ENCODE assay signal across 8 mouse cellular contexts in the genomic region with DNA sequence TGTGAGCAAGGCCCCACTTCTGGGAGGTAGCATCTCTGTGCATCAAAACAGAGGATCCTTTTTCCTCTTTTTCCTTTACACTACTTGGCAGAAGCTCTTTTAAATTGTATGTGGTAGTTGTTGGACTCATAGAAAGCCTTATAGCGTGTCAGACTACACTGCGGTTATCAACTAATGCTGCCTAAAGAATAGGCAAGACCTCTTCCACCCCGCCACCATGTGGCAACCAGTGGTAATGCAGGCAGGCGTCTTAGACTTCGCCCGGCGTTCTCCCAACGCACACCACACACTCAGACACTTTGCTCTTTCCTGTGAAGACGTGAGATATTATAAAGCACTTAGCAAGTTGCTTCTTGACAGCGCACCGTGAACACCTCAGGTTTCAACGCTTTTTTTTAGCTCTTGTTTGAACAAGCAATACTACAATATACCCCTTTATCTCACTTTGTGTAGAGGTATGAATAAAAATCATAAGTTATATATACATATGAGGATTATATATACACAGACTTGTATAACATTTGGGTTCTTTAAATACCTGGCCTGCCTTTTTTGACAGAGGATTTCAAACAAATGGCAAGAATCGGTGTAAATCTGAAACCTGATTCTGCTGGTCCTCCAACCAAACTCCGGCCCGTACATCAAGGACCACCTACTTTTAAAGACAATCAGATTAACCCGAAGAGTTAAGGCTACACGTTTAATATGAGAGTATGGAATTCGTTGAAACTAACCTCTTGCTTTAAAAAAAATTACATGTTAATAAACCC. TPM values are rescaled to one million over a fixed set of nuclear protein-coding genes. Genes with fewer than 3 reads are reported as not detected.
DNase-seq lines count a peak whose midpoint lies in the region; ATAC-seq and TF ChIP-seq lines count a peak whose summit lies in the region.

No protein-coding gene starts in this region.

- 11% methylated on average over 18 of the region's 18 CpGs for WGBS in forebrain, embryonic 16.5 days
- 15% methylated on average over 18 of the region's 18 CpGs for WGBS in hindbrain, embryonic 10.5 days

- TF ChIP-seq CTCF in G1E (IDR thresholded peaks at IDR 0.05; ENCODE audit: low read depth, low read length) = peak; percentile 95

- H3K27me3 ChIP-seq in G1E (ENCODE audit: insufficient read depth, low read length) = peaks cover 10% of the 10 kb centered on the region; the same call in 1 of the 2 replicates
- 0 out of 2 replicates have a peak, but pooled peaks cover 5% of the 10 kb centered on the region for H3K27me3 ChIP-seq in forebrain, embryonic 16.5 days (replicated peaks; ENCODE audit: control insufficient read depth, insufficient read depth, low read length)
- H3K27me3 ChIP-seq in hindbrain, embryonic 10.5 days (ENCODE audit: insufficient read depth, poor library complexity, severe bottlenecking) = peaks cover 29% of the 10 kb centered on the region

- H3K27ac ChIP-seq in forebrain, embryonic 16.5 days (ENCODE audit: low read length) = no peak overlapping the region
- no peak overlapping the region for H3K27ac ChIP-seq in hindbrain, embryonic 10.5 days

- peaks cover 9% of the 10 kb centered on the region for H3K9me3 ChIP-seq in G1E (replicated peaks)
- no peaks in the 10 kb centered on the region for H3K9me3 ChIP-seq in forebrain, embryonic 16.5 days (ENCODE audit: control insufficient read depth, low read length)
- H3K9me3 ChIP-seq in hindbrain, embryonic 10.5 days = no peaks in the 10 kb centered on the region

- no peak overlapping the region for H3K4me2 ChIP-seq in forebrain, embryonic 16.5 days (ENCODE audit: low read length)

- H3K9ac ChIP-seq in forebrain, embryonic 16.5 days (replicated peaks; ENCODE audit: low read depth, low read length) = no peak overlapping the region

- peak; percentile 66 for DNase-seq in G1E (ENCODE audit: low spot score)
- DNase-seq in cerebellum, adult 11 months = peak; percentile 68
- DNase-seq in hindbrain, embryonic 10.5 days (ENCODE audit: low spot score) = peak; percentile 89
- DNase-seq in layer of hippocampus, postnatal 14 days (ENCODE audit: low spot score in 2 of 2) = peak; percentile 87 to 88
- DNase-seq in lung, postnatal 25 days (ENCODE audit: low spot score) = peak; percentile 82
- peak; percentile 96 for DNase-seq in retina, embryonic 14.5 days (ENCODE audit: low spot score)
- DNase-seq in thymus, postnatal 36 days = peak; percentile 89 to 94

- H3K4me3 ChIP-seq in G1E (ENCODE audit: low read depth, low read length) = no peak overlapping the region
- no peak overlapping the region for H3K4me3 ChIP-seq in forebrain, embryonic 16.5 days (replicated peaks; ENCODE audit: low read length)
- no peak overlapping the region for H3K4me3 ChIP-seq in hindbrain, embryonic 10.5 days

- ATAC-seq in G1E (ENCODE audit: extremely low read depth, insufficient number of reproducible peaks, low FRiP score, poor library complexity, severe bottlenecking) = peak; percentile 66
- peak; percentile 65 for ATAC-seq in forebrain, embryonic 16.5 days

- no peaks in the 10 kb centered on the region for H3K36me3 ChIP-seq in G1E (replicated peaks)
- H3K36me3 ChIP-seq in forebrain, embryonic 16.5 days (ENCODE audit: control insufficient read depth, insufficient read depth) = no peaks in the 10 kb centered on the region
- no peaks in the 10 kb centered on the region for H3K36me3 ChIP-seq in hindbrain, embryonic 10.5 days

- peaks cover 38% of the 10 kb centered on the region for H3K4me1 ChIP-seq in G1E (ENCODE audit: insufficient read depth, low read depth, low read length)
- H3K4me1 ChIP-seq in forebrain, embryonic 16.5 days (replicated peaks; ENCODE audit: control insufficient read depth, insufficient read depth, low read length) = no peaks in the 10 kb centered on the region; the same call in 1 of the 2 replicates
- H3K4me1 ChIP-seq in hindbrain, embryonic 10.5 days (replicated peaks) = peaks cover 9% of the 10 kb centered on the region

RNA-seq across cellular contexts. Expression of a gene that starts 23.5 kb away (rescaled TPM):
- total RNA-seq in G1E (2014; fragmentation: Nextera tagmentation) (not detected in 2 replicates), G1E (2017) (0.05 TPM in 1 of 2 replicates, not detected in the other)
- not detected in 2 replicates for polyA plus RNA-seq in G1E (2012)
- polyA plus RNA-seq in forebrain, embryonic 16.5 days (2015; fragmentation: Nextera tagmentation; extraction: Ambion mirVana) = not detected in 2 replicates
- polyA plus RNA-seq in hindbrain, embryonic 10.5 days (2016; fragmentation: Nextera tagmentation; extraction: Ambion mirVana) = 0.16 and 0.22 TPM in 2 replicates
- total RNA-seq in layer of hippocampus, postnatal 14 days (2021) = not detected

RNA-seq across cellular contexts. Expression of a gene that starts 25.8 kb away (rescaled TPM):
- not detected in 2 replicates for total RNA-seq in G1E (2014; fragmentation: Nextera tagmentation)
- under 0.01 and 0.11 TPM in 2 replicates for total RNA-seq in G1E (2017)
- polyA plus RNA-seq in G1E (2012) = not detected in 2 replicates
- 1.1 and 1.3 TPM in 2 replicates for polyA plus RNA-seq in forebrain, embryonic 16.5 days (2015; fragmentation: Nextera tagmentation; extraction: Ambion mirVana)
- 2.5 and 3.0 TPM in 2 replicates for polyA plus RNA-seq in hindbrain, embryonic 10.5 days (2016; fragmentation: Nextera tagmentation; extraction: Ambion mirVana)
- under 1 TPM; 0.39 to 0.57 TPM for total RNA-seq in layer of hippocampus, postnatal 14 days (2021)
